Mouse (Mus musculus): ENCODE data around the gene Chrng. TPM values are rescaled to one million over a fixed set of nuclear protein-coding genes. Genes with fewer than 3 reads are reported as not detected.

Gene Chrng
- polyA plus RNA-seq, 1 experiment from 2014 or later = not detected

GRCm38 (mm10) chr1:87205038-87205437, 581 bp downstream of the Chrng start:
- no peaks in the 10 kb centered on the region for H3K9me3 ChIP-seq (ENCODE audit: control insufficient read depth, low read length)
- H3K4me3 ChIP-seq (ENCODE audit: low read depth, low read length) = no peak overlapping the region
- DNase-seq (ENCODE audit: low spot score) (no peak), ATAC-seq (replicated peaks; ENCODE audit: low FRiP score, low TSS enrichment, low read depth) (no peak)
- no peaks in the 10 kb centered on the region for H3K36me3 ChIP-seq (ENCODE audit: control insufficient read depth, insufficient read depth, low read length)
- no peak overlapping the region for H3K9ac ChIP-seq (ENCODE audit: low read length)
- WGBS = 53% methylated on average over 6 of the region's 6 CpGs
- no peaks in the 10 kb centered on the region for H3K4me1 ChIP-seq (replicated peaks; ENCODE audit: control insufficient read depth, insufficient read depth, low read length)
- peaks cover 19% of the 10 kb centered on the region for H3K27me3 ChIP-seq (replicated peaks; ENCODE audit: control insufficient read depth, insufficient read depth, low read length)
- H3K27ac ChIP-seq (ENCODE audit: low read depth) = no peak overlapping the region
- no peak overlapping the region for H3K4me2 ChIP-seq (ENCODE audit: low read length)

- Histone ChIP-seq H3K9ac (ENCODE audit: low read length) (no peak overlapping the region), H3K27ac (ENCODE audit: low read depth) (no peak overlapping the region), H3K4me1 (replicated peaks; ENCODE audit: control insufficient read depth, insufficient read depth, low read length) (no peaks in the 10 kb centered on the region), H3K27me3 (replicated peaks; ENCODE audit: control insufficient read depth, insufficient read depth, low read length) (peaks cover 19% of the 10 kb centered on the region), H3K9me3 (ENCODE audit: control insufficient read depth, low read length) (no peaks in the 10 kb centered on the region), H3K4me3 (ENCODE audit: low read depth, low read length) (no peak overlapping the region), H3K4me2 (ENCODE audit: low read length) (no peak overlapping the region), H3K36me3 (ENCODE audit: control insufficient read depth, insufficient read depth, low read length) (no peaks in the 10 kb centered on the region)
- no peak for ATAC-seq (replicated peaks; ENCODE audit: low FRiP score, low TSS enrichment, low read depth)
- no peak for DNase-seq (ENCODE audit: low spot score)
- WGBS = 40% methylated on average over 3 of the region's 3 CpGs
Measured at GRCm38 (mm10) chr1:87205502-87205901, 1.0 kb downstream of the Chrng start.

GRCm38 (mm10) chr1:87206339-87206738, 1.9 kb downstream of the Chrng start:
- WGBS = 17% methylated on average over 17 of the region's 17 CpGs
- no peak for ATAC-seq (replicated peaks; ENCODE audit: low FRiP score, low TSS enrichment, low read depth)
- no peak overlapping the region for H3K9ac ChIP-seq (ENCODE audit: low read length)
- no peak for DNase-seq (ENCODE audit: low spot score)
- H3K4me2 ChIP-seq (ENCODE audit: low read length) = no peak overlapping the region
- no peaks in the 10 kb centered on the region for H3K36me3 ChIP-seq (ENCODE audit: control insufficient read depth, insufficient read depth, low read length)
- no peak overlapping the region for H3K27ac ChIP-seq (ENCODE audit: low read depth)
- H3K27me3 ChIP-seq (replicated peaks; ENCODE audit: control insufficient read depth, insufficient read depth, low read length) = peaks cover 19% of the 10 kb centered on the region
- no peaks in the 10 kb centered on the region for H3K4me1 ChIP-seq (replicated peaks; ENCODE audit: control insufficient read depth, insufficient read depth, low read length)
- no peak overlapping the region for H3K4me3 ChIP-seq (ENCODE audit: low read depth, low read length)
- no peaks in the 10 kb centered on the region for H3K9me3 ChIP-seq (ENCODE audit: control insufficient read depth, low read length)

- DNase-seq (ENCODE audit: low spot score) = no peak
- Histone ChIP-seq H3K9ac (ENCODE audit: low read length) (no peak overlapping the region), H3K4me2 (ENCODE audit: low read length) (no peak overlapping the region), H3K36me3 (ENCODE audit: control insufficient read depth, insufficient read depth, low read length) (no peaks in the 10 kb centered on the region), H3K27ac (ENCODE audit: low read depth) (no peak overlapping the region), H3K4me1 (replicated peaks; ENCODE audit: control insufficient read depth, insufficient read depth, low read length) (peaks cover 21% of the 10 kb centered on the region), H3K4me3 (ENCODE audit: low read depth, low read length) (no peak overlapping the region), H3K27me3 (replicated peaks; ENCODE audit: control insufficient read depth, insufficient read depth, low read length) (peaks cover 12% of the 10 kb centered on the region), H3K9me3 (ENCODE audit: control insufficient read depth, low read length) (no peaks in the 10 kb centered on the region)
- 78% methylated on average over 4 of the region's 4 CpGs for WGBS
- no peak for ATAC-seq (replicated peaks; ENCODE audit: low FRiP score, low TSS enrichment, low read depth)
Measured at GRCm38 (mm10) chr1:87211431-87211830, 7.0 kb downstream of the Chrng start.

GRCm38 (mm10) chr1:87213735-87214704, 9.6 kb downstream of the Chrng start, which contains the start of gene Eif4e2:
Gene Eif4e2 (plus strand): TSS chr1:87213914.
- H3K4me3 ChIP-seq (ENCODE audit: low read depth, low read length) = peak within 1 kb of the TSS; percentile 60
- H3K27me3 ChIP-seq (replicated peaks; ENCODE audit: control insufficient read depth, insufficient read depth, low read length) = no peaks in the 10 kb centered on the region
- peak; percentile 95 for DNase-seq (ENCODE audit: low spot score)
- H3K9me3 ChIP-seq (ENCODE audit: control insufficient read depth, low read length) = no peaks in the 10 kb centered on the region
- H3K4me2 ChIP-seq (ENCODE audit: low read length) = peak within 1 kb of the TSS; percentile 85
- peak; percentile 95 for ATAC-seq (replicated peaks; ENCODE audit: low FRiP score, low TSS enrichment, low read depth)
- peak within 1 kb of the TSS; percentile 97 for H3K27ac ChIP-seq (ENCODE audit: low read depth)
- H3K36me3 ChIP-seq (ENCODE audit: control insufficient read depth, insufficient read depth, low read length) = peaks cover 1% of the 10 kb centered on the region; the same call in 1 of the 2 replicates
- H3K9ac ChIP-seq (ENCODE audit: low read length) = peak within 1 kb of the TSS; percentile 94
- peaks cover 23% of the 10 kb centered on the region for H3K4me1 ChIP-seq (replicated peaks; ENCODE audit: control insufficient read depth, insufficient read depth, low read length)
- under 1% methylated on average over 75 of the region's 99 CpGs for WGBS

- Histone ChIP-seq H3K9ac (ENCODE audit: low read length) (peak overlapping the region; percentile 94), H3K9me3 (ENCODE audit: control insufficient read depth, low read length) (no peaks in the 10 kb centered on the region), H3K36me3 (ENCODE audit: control insufficient read depth, insufficient read depth, low read length) (peaks cover 8% of the 10 kb centered on the region), H3K27me3 (replicated peaks; ENCODE audit: control insufficient read depth, insufficient read depth, low read length) (no peaks in the 10 kb centered on the region), H3K4me2 (ENCODE audit: low read length) (peak overlapping the region; percentile 85), H3K27ac (ENCODE audit: low read depth) (peak overlapping the region; percentile 97), H3K4me1 (replicated peaks; ENCODE audit: control insufficient read depth, insufficient read depth, low read length) (peaks cover 23% of the 10 kb centered on the region), H3K4me3 (ENCODE audit: low read depth, low read length) (peak overlapping the region; percentile 60)
- DNase-seq (ENCODE audit: low spot score) = peak; percentile 60
- ATAC-seq (replicated peaks; ENCODE audit: low FRiP score, low TSS enrichment, low read depth) = no peak
- WGBS = 13% methylated on average over 4 of the region's 4 CpGs
Measured at GRCm38 (mm10) chr1:87214748-87215147, 10.3 kb downstream of the Chrng start.

- ATAC-seq (replicated peaks; ENCODE audit: low FRiP score, low TSS enrichment, low read depth) (no peak), DNase-seq (ENCODE audit: low spot score) (no peak)
- Histone ChIP-seq H3K27ac (ENCODE audit: low read depth) (no peak overlapping the region), H3K36me3 (ENCODE audit: control insufficient read depth, insufficient read depth, low read length) (peaks cover 40% of the 10 kb centered on the region), H3K9ac (ENCODE audit: low read length) (no peak overlapping the region), H3K4me3 (ENCODE audit: low read depth, low read length) (no peak overlapping the region), H3K4me1 (replicated peaks; ENCODE audit: control insufficient read depth, insufficient read depth, low read length) (peaks cover 22% of the 10 kb centered on the region), H3K4me2 (ENCODE audit: low read length) (no peak overlapping the region), H3K27me3 (replicated peaks; ENCODE audit: control insufficient read depth, insufficient read depth, low read length) (no peaks in the 10 kb centered on the region), H3K9me3 (ENCODE audit: control insufficient read depth, low read length) (no peaks in the 10 kb centered on the region)
- 66% methylated on average over 3 of the region's 3 CpGs for WGBS
Measured at GRCm38 (mm10) chr1:87217938-87218337, 13.5 kb downstream of the Chrng start.

GRCm38 (mm10) chr1:87225739-87226138, 21.3 kb downstream of the Chrng start:
- H3K9ac ChIP-seq (ENCODE audit: low read length) = no peak overlapping the region
- no peak for DNase-seq (ENCODE audit: low spot score)

More at GRCm38 (mm10) chr1:87225739-87226138, 21.3 kb downstream of the Chrng start:
- Histone ChIP-seq H3K27me3 (replicated peaks; ENCODE audit: control insufficient read depth, insufficient read depth, low read length) (no peaks in the 10 kb centered on the region), H3K27ac (ENCODE audit: low read depth) (no peak overlapping the region), H3K4me3 (ENCODE audit: low read depth, low read length) (no peak overlapping the region), H3K4me1 (replicated peaks; ENCODE audit: control insufficient read depth, insufficient read depth, low read length) (no peaks in the 10 kb centered on the region), H3K9me3 (ENCODE audit: control insufficient read depth, low read length) (no peaks in the 10 kb centered on the region), H3K4me2 (ENCODE audit: low read length) (no peak overlapping the region), H3K36me3 (ENCODE audit: control insufficient read depth, insufficient read depth, low read length) (peaks cover 98% of the 10 kb centered on the region)
- WGBS = 94% methylated on average over 8 of the region's 8 CpGs
- no peak for ATAC-seq (replicated peaks; ENCODE audit: low FRiP score, low TSS enrichment, low read depth)

All from intestine, embryonic 14.5 days (tissue).